Mouse (Mus musculus): ENCODE results near the gene Tpst1.

- TF ChIP-seq POLR2A (IDR thresholded peaks at IDR 0.05; ENCODE audit: borderline replicate concordance, extremely low read depth, insufficient read depth, insufficient read length, poor library complexity, severe bottlenecking) (no peak), CTCF (IDR thresholded peaks at IDR 0.05; ENCODE audit: borderline replicate concordance, extremely low read depth, insufficient read depth, insufficient read length) (peak; percentile 75)
Measured at GRCm38 (mm10) chr5:130037752-130038455, 35.2 kb upstream of the Tpst1 start.
